Mouse (Mus musculus): ENCODE results near the gene Fam189a2.

Fam189a2 gene

GRCm38 (mm10) chr19:23941422-23941949, 89.3 kb downstream of the Fam189a2 start:
- DNase-seq (ENCODE audit: low spot score), result no peak

- DNase-seq (ENCODE audit: low spot score), result no peak
Measured at GRCm38 (mm10) chr19:23930826-23931225, 100.0 kb downstream of the Fam189a2 start.

GRCm38 (mm10) chr19:23925541-23925940, 105.3 kb downstream of the Fam189a2 start:
- DNase-seq (ENCODE audit: low spot score), result no peak

- DNase-seq (ENCODE audit: low spot score), result no peak
Measured at GRCm38 (mm10) chr19:23924791-23925190, 106.0 kb downstream of the Fam189a2 start.

GRCm38 (mm10) chr19:23924057-23924456, 106.8 kb downstream of the Fam189a2 start:
- no peak for DNase-seq (ENCODE audit: low spot score)
